Mouse (Mus musculus) left cerebral cortex, adult 8-10 months (tissue): Measurements from ENCODE around the gene Stub1. TPM values are rescaled to one million over a fixed set of nuclear protein-coding genes. Genes with fewer than 3 reads are reported as not detected.

Experiments
- DNase-seq, 2 experiments: peaks; one replicate each; pipeline ENCODE4 v3.0.0; 2022; ENCODE audit warnings: low spot score in 2 of 2
- total RNA-seq, 4 experiments: library from RNA; stranded (reverse); gene quantifications; 2 replicates each; pipeline ENCODE4 v1.2.4; 2022

The Stub1 gene
- total RNA-seq, 4 experiments from 2014 or later = 168 to 175 (median 172) TPM

DNA sequence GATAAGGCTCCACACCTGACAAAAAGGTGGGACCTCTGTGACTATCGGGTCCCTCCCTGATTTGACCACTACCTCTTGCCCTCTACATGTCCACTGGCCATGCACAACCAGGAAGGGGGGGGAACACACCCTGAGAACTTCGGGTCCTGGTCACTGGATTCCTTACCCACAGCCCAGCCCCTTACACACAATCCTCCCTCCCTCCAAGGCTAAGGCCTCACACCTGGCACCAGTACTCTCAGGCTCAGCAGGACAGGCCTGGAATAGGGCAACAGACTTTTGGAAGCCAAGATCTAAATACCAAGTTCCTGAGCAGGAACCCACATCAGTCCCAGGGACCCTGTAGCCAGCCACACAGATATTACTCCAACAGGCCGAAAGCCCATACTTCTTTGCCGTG lies 5.7 kb upstream of the Stub1 start:
- no peak for DNase-seq

DNA sequence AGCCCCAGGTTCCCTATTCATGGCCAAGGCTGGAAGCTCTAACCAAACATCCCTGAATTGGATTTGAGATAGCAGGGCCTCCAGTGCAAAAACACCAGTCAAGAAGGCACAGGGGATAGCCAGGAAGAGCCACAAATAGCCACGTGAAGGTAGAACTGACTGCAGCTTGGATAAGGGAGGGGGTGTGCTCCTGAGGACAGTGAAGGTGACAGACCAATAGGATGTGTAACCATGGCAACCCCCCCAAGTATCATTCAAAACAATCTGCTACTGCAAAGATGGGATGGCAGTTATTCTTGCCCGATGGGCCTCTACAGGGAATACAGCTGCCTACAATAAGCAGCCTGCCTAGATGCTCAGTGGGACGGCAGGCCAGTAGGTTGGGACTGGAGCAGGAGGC lies 4.3 kb upstream of the Stub1 start:
- DNase-seq = no peak

DNA sequence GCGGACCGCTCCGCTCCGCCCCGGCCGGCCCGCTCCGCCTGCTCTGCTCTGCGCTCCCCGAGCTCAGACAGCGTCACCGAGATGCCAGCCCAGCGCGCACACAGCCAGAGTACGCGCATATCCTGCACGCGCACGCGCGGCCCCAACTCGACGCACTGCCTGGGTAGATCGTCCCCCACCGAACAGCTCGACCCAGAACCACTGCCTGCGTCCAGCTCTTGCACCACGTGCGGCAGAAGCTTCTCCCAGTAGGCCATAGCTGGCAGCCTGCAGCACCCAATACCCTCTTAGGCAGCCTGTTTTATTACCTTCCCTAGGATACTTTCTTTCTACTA lies 3.8 kb upstream of the Stub1 start, which contains the start of gene Rhbdl1:
TSS of gene Rhbdl1 (minus strand) at position 220 of the 335 bp plus-strand sequence.
- peak in 1 of 2 experiments; percentile 84 for DNase-seq

DNA sequence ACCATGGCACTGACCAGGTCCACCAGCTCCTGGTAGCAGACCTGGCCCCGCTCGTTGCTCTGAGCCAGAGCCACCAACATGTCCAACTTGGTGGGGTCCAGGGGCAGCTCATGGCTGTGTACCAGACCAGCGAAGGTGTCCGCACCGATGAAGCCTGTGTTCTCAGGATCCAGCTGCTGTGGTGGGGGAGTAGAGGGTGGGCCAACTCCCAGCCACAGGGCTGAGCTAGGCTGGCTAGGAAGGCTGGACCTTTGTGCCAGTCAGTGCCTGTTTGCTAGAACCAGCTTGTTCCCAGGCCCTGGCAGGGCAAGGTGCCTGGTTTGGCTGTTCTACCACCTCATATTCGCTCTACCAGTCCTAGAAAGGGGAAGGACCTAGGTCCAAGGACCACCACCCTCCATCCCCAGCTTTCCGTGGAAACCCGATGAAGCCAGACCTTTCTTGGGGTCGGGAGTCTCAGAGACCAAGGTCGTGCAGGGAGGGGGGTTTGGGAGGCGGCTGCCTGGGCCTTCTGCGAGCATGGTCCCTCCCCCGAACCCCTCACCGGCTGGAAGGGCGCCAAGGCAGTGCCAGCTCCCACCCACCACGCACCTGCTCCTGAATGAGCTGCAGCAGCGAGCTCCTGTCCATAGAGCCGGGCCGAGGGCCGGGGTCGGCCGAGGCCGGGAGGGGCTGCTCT lies 3.3 kb upstream of the Stub1 start:
- peak in 1 of 2 experiments; percentile 42 for DNase-seq

DNA sequence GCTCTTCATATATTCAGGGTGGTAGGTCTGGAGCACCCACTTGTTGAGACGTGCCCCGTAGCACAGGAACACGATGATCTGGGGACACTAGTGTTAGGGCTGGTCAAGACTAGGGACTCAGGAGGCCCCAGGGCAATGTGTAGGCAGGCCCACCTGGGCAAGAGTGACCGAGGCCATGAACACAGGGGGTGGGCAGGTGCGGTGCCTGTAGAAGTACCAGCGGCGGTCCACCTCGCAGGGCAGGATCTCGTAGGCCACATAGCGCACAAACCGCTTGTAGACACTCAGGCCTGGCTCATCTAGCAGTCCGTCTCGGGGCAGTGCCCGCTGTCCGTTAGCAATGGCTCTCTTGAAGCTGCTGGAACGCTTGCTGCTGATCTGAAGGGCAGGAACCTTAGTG lies 2.6 kb upstream of the Stub1 start:
- DNase-seq = no peak

DNA sequence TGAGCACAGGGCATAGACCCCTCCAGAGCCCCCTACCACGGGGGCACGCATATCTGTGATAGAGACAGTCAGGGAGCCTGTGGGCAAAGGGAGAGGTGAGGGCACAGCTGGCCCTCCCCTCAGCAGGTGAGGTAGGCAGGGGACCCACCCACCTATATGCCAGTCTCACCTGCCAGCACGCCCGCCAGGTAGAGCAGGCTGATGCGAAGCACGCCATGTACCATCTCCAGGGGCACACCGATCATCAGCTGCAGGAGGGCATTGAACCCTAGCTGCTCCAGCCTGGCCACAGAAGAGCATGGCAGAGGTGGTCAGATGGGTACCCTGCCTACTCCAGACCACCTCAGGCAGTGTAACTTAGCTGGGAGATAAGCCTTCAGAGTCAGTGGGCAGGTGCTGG lies 2.1 kb upstream of the Stub1 start:
- no peak for DNase-seq

DNA sequence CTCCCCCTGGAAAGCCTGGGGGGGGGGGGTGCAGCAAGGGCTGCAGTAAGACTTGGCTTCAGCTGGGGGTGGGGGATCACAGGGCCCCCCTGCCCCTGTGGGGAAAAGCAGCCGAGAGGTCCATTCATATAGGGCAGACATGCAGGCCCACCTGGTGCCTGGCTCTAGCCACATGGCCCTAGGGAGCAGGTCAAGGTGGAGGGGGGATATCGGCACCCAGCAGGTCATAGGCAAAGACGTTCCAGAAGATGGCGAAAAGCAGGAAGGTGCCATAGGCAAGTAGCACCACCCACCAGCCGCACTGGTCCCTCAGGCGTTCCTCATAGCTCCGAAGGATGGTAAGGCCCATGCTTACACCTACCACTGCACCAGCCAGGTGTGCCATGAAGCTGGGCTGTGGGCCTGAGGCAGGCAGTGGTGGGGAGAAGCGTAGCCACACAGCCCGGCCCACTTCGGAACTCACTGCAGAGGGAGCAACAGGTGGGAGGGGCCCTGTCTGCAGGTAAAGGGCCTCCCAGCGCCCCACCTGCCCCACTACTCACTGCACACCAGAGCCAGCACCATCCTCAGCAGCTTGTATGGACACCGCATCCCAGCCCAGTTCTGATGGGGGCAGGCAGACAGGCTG lies 1.5 kb upstream of the Stub1 start:
- no peak for DNase-seq

DNA sequence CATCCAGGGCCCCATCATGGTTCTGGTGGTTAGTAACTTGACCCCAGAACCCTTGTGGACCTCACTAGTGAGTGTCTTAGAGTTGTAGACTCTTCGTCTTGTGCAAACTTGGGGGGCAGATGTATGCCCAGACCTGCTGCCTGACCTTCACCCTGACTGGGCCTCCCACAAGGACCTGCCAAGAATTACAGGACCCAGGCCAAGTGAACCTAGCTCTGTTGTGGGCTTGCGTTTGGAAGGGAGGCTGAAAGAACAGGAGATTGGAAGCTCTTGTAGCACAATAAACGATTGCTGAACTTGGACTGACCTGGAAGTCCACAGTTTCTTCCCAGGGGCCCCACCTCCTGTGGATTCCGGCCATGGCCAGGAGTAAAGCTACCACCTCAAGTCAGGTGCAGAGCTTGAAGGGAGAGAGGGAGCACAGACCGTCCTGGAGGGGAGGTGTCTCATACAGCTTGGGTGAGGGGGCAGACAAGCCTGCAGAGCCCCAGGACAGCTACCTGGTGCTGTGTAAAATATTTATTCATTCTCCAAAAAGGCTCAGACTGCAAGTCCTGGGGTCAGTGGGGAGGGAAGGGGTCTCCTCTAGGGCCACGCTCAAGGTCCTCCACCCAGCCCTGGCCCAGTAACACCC lies 874 bp upstream of the Stub1 start:
- DNase-seq = no peak

DNA sequence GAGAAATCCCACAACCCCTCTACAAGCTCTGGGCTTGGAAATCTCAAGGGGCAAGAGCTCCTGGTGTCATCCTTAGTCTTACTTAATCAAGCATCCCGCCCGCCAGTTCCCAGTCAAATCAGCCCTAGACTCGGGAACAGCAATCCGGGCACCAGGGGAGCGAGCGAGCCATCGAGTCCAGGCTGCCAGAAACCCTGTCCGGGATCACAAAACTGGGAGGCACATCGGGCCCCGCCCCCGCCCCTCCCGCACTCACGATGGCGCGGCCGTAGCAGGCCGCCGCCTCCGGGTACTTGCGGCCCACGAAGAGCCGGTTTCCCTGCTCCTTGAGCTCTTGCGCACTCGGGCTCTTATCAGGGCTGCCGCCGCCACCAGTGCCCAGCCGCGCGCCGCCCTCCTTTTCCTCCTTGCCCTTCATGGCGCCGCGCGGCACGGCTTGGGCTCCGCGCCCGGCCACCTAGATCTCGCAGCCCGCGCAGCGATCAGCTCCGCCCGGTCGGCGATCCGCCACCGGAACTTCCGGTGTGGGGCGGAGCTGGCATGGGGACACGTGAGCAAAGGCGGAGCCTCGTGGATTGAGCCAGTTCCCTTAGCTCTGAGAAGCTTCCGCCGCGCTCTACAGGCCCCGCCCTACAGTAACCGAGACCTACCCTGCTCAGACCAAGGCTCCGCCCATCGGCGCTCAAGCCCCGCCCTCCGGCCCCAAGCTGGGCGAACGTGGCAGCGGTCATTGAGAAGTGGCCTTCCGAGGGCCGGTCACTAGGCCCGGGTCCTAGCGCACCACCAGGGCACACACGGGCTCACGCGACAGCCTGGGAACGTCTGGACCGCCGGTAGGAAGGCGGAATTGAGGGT lies 541 bp downstream of the Stub1 start:
- peak; percentile 97 to 99 for DNase-seq

DNA sequence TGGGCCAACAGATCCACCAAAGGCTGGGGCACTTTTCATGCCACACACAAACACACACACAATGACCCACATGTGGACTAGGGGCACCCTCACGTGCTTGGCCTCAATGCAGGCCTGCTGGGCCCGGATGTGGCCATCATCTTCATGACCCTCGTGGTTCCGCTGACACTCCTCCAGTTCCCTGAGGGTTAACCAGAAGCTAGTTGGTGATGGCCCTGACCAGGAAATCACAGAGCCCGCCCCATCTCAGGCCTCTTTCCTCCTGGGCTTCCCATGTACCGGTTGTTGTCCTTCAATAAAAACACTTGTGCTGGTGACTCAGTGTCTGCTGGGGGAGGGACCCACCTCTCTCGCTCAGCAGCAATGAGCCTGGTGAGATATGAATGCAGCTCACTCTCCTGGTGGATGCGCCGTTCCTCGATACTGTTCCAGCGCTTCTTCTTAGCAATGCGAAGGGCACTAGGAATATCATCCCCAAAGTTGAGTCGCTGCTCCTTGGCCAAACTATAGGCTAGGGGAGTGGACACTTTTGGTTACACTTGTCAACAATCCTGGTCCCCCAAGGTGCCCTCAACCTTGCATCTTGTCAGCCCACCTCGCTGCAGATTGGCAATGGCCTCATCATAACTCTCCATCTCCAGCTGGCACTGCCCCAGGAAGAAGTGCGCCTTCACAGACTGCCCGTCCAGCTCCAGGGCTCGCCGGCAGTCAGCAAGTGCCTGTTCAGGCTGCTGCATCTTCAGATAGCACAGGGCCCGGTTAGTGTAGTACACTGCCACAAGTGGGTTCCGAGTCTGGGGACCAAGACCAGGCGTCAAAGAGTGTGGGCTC lies 1.5 kb downstream of the Stub1 start:
- DNase-seq = no peak

DNA sequence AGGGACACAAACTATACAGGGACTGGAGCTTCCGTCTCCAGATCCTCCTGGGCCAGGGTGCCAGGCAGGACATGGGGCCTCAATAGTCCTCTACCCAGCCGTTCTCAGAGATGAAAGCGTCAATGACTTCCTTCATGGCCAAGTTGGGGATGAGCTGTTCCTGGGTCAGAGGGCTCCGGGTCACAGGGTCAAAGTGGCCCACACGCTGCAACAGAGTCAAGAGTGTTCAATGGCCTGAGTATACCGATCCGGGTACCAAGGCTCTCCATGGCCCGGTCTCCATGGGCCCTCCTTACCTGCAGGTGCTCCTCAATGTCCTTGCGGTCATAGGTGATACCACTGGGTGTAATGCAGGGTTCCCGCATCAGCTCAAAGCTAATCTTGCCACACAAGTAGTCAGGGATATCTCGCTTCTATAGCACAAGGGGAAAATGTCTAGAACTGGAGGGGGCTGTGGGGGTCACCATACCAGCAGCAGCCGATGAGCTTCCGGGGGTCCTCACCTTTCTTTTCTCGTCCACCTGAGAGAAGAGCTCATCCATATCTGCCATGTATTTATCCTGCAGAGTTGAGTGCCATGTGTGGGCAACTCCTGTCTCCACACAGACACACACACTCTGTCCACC lies 2.3 kb downstream of the Stub1 start:
- DNase-seq = no peak

DNA sequence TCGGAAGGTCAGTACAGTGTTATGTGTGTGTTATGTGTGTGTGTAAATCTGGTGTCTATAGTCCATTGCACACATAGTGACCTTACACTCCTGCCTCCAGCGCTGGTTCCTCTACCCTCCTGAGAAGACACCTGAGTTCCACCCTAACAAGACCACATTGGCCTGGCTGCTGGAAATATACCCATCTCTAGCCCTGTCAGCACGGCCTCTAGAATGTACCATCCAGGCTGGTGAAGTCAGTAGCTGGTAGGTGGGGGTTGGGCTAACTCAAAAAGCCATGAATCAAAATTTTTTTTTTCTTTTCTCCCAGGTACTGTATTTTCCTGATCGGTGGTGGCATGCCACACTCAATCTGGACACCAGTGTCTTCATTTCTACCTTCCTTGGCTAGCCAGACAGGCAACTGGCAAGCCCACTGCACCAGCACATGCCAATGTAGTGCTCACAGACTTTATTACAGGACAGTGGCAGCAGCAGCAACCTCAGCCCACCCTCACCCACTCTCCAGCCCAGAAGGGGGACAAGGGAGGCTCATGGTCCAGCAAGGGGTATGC lies 2.9 kb downstream of the Stub1 start:
- no peak for DNase-seq

DNA sequence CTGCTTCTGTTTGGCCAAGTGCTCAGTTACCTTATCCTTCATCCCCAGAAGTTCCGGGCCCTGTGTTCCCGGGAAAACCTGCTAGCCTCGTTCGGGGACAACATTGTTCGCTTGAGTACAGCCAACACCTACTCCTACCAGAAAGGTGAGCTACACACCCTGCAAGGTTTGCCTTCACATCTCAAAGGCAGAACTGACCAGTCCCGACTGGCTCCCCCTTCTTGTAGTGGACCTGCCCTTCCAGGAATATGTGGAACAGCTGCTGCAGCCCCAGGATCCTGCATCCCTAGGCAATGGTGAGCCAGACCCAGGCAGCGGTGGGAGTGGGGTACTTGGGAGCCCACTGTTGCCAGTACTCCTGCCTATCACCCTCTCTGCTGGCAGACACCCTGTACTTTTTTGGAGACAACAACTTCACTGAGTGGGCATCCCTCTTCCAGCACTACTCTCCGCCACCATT lies 3.6 kb downstream of the Stub1 start:
- no peak for DNase-seq

DNA sequence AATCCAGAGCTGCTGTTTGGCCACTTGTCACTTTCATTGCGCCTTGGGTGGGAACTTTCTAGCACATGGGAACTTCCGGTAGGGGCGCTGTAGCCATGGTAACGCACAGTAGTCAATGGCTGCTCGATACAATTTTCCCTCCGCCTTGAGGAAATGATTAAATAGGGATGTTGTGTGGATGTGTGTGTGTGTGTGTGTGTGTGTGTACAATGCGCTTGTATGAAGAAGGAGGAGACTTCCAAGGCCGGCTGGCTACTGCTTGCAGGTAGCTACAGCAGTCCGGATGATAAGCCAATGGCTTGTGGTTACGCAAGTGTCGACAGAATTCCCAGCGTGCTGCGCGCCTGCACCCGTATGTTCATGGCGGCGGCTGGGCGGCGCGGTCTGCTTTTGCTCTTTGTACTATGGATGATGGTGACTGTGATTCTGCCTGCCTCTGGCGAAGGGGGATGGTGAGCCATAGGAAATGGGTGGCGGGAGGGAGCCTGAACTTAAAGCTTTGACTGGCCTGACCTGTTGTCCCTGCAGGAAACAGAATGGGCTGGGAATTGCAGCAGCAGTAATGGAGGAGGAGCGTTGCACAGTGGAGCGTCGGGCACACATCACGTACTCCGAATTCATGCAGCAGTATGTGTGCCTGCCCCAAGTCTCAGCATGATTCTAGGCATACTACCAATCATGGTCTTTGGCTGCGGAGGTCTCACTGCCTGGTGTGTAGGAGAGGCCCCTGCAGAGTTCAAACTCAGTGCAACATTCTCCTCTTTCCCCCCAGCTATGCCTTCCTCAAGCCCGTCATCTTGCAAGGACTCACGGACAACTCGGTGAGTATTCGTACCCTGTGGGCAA lies 4.3 kb downstream of the Stub1 start, which contains the start of gene Jmjd8:
TSS of gene Jmjd8 (plus strand) at position 156 of the 846 bp plus-strand sequence.
- peak in 1 of 2 experiments; percentile 81 for DNase-seq

DNA sequence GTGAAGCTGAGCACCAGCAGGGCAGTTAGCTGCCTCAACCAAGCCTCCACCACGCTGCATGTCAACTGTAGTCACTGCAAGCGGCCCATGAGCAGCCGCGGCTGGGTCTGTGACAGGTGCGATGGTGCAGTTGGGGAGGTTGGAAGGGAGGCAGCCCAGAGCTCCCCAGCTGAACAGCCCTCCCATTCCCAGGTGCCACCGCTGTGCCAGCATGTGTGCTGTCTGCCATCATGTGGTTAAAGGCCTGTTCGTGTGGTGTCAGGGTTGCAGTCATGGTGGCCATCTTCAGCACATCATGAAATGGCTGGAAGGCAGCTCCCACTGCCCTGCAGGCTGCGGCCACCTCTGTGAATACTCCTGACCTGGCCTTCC lies 5.0 kb downstream of the Stub1 start:
- no peak for DNase-seq

DNA sequence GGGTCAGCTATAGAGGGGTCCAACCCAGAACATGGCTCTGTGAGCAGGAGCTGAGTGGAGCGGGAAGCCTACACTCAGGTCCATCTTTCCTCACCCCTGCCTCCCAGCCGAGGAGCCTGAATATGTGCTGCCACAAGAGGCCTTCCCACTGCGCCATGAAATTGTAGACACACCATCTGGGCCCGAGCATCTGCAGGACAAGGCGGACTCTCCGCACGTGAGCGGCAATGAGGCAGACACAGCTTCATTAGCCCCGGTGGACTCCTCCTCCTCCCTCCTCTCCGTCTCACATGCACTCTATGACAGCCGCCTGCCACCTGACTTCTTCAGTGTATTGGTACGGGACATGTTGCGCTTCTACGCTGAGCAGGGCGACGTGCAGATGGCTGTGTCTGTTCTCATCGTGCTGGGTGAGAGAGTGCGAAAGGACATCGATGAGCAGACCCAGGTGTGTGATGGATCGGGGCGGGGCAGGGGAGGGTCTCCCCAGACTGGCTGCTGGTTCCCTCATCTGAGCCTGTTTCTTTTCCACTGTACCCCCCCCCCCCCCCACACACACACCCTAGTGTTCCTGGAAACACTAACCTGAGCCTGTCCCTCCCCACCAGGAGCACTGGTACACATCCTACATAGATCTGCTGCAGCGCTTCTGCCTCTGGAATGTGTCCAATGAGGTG lies 5.5 kb downstream of the Stub1 start:
- DNase-seq = no peak

DNA sequence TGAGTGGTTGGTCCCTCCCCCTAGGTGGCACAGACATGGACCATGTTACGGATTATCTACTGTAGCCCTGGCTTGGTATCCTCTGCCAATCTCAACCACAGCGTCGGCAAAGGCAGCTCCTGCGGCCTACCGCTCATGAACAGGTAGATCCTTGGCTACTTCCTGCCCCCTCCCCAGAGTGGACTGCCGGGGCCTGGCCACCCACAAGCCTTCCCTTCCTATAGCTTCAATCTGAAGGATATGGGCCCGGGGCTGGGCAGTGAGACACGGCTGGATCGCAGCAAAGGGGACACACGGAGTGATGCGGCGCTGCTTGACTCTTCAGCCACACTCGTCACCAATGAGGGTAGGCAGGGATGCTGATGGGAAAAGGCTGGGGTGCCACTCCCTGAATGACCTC lies 6.2 kb downstream of the Stub1 start:
- no peak for DNase-seq

DNA sequence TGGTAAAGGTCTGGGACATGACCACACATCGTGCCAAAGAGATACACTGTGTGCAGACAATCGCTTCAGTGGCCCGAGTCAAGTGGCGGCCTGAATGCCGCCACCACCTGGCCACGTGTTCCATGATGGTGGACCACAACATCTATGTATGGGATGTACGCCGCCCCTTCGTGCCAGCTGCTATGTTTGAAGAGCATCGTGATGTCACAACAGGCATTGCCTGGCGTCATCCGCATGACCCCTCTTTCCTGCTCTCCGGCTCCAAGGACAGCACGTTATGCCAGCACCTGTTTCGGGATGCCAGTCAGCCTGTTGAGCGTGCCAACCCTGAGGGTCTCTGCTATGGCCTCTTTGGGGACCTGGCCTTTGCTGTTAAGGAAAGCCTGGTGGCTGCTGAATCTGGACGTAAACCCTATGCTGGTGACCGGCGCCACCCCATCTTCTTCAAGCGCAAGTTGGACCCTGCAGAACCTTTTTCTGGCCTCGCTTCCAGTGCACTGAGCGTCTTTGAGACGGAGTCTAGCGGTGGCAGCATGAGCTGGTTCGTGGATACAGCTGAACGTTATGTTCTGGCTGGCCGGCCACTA lies 7.1 kb downstream of the Stub1 start:
- DNase-seq = no peak
